Mouse (Mus musculus) thymus, adult 2 months (tissue): ENCODE results near the gene Caps2. TPM values are rescaled to one million over a fixed set of nuclear protein-coding genes. Genes with fewer than 3 reads are reported as not detected.
"Not testable (repeated sequence)": the region's sequence is repeated elsewhere in the genome, so short reads cannot be mapped to it uniquely, and the experiment has no call there.

Source experiments
- DNase-seq: peaks from one replicate; pipeline ENCODE4 v3.0.0; 2021
- H3K27ac ChIP-seq: fragments of 200-500 bp; 2 replicates; pipeline ENCODE4 v1.5.1; 2012; ENCODE audit warnings: low read length, control low read depth; ENCODE audit not compliant: control insufficient read depth, insufficient read depth
- H3K27me3 ChIP-seq: fragments of 200-500 bp; 2 replicates; pipeline ENCODE4 v1.6.1; 2012; ENCODE audit warnings: mild to moderate bottlenecking, low read length, moderate library complexity, mixed read lengths; ENCODE audit not compliant: control insufficient read depth, insufficient read depth
- H3K36me3 ChIP-seq: fragments of 200-500 bp; 2 replicates; pipeline ENCODE4 v1.6.1; 2012; ENCODE audit warnings: mild to moderate bottlenecking, low read length, moderate library complexity; ENCODE audit not compliant: control insufficient read depth, insufficient read depth
- H3K4me1 ChIP-seq: fragments of 200-500 bp; replicated peaks from 2 replicates; pipeline ENCODE4 v1.6.1; 2012; ENCODE audit warnings: low read length; ENCODE audit not compliant: control insufficient read depth, insufficient read depth
- H3K4me3 ChIP-seq: fragments of 200-500 bp; 2 replicates; pipeline ENCODE4 v1.5.1; 2012; ENCODE audit warnings: mild to moderate bottlenecking, low read length, control low read depth, moderate library complexity; ENCODE audit not compliant: control insufficient read depth, insufficient read depth
- CTCF ChIP-seq: fragments of 200-500 bp; IDR thresholded peaks from 2 replicates; pipeline ENCODE4 v1.5.1; 2012; ENCODE audit warnings: mild to moderate bottlenecking, control low read depth, low read length, moderate library complexity, borderline replicate concordance; ENCODE audit not compliant: control insufficient read depth, poor library complexity, insufficient read depth; ENCODE audit errors: extremely low read depth
- POLR2A ChIP-seq: fragments of 200-500 bp; IDR thresholded peaks from 2 replicates; pipeline ENCODE4 v1.6.1; 2012; ENCODE audit warnings: mild to moderate bottlenecking, low read length, control low read depth, moderate library complexity; ENCODE audit not compliant: control insufficient read depth, poor library complexity, insufficient read depth; ENCODE audit errors: extremely low read depth
- WGBS: fragments of 180-500 bp; shearing (Covaris S2); methylation state at CpG from one replicate; pipeline ENCODE4 v1.1.7; 2018; 5-methylcytosine and 5-hydroxymethylcytosine counted together
- polyA plus RNA-seq: library from polyadenylated mRNA; depleted of rRNA; stranded (reverse); fragments of >200 nt; gene quantifications from 2 replicates; pipeline ENCODE4 v1.2.3, GENCODE M21; 2012

Gene Caps2
- polyA plus RNA-seq, 1 experiment, result not detected

DNA sequence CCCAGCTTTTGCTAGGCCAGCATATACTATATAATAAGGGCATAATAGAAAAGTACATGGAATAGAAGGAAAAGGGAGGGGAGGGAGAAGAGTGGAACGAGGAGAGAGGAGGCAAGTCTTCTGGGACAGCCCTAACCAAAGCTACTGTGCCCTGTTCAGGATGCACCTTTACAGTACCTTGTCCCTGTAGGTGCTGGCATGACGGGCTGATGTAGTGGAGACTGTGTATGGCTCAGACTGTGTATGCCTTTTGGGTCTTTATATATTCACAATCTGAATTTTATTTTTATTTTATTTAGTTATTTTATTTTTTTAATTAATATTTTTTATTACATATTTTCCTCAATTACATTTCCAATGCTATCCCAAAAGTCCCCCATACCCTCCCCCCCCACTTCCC, 30.5 kb downstream of the Caps2 start:
- DNase-seq, H3K27me3 ChIP-seq, H3K27ac ChIP-seq, H3K4me3 ChIP-seq, H3K36me3 ChIP-seq, H3K4me1 ChIP-seq: not testable (repeated sequence)
- 85% methylated on average over 2 of the region's 2 CpGs for WGBS

DNA sequence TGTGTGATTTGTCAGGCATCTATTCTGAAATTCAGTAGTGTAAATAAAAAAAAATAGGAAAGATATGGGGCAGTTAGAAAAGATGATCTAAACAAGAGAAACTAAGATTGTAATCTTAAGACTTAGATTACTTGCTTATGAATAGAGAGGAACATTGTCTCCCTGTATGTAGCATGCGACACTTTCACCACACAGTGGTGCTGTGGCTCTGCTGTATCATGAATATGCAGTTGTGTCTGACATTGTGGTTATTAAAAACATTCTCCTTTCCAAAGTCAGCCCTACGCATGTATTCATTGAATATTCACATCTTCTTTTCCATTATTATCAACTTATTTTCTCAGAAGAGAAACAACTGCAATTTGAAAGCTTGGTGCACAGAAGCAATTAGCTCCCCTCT, 40.0 kb downstream of the Caps2 start:
- Histone ChIP-seq H3K27ac (no peak overlapping the region), H3K27me3 (no peaks in the 10 kb centered on the region), H3K4me3 (no peak overlapping the region), H3K36me3 (no peaks in the 10 kb centered on the region), H3K4me1 (no peaks in the 10 kb centered on the region)
- TF ChIP-seq CTCF (no peak), POLR2A (no peak)
- DNase-seq, result no peak
- 38% methylated on average over 2 of the region's 2 CpGs for WGBS

DNA sequence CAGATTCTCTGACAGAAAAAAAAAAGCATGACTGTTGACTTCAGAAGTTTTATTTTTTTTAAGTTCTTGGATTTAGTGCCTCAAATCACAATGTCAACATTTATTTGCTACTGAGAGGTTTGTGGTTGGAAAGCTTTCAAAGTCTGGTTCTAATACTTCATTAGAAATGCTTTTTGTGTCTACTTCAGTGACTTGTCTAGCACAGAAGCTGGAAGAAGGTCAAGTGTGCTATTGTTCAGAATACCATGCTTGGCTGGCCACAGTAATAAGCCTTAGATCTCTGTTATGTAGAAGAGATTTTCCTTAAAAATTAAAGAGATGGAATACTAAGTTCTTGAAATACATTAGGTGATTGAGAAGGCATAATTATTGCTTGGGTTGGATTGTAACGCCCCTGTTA, 63.7 kb downstream of the Caps2 start:
- TF ChIP-seq POLR2A (no peak), CTCF (no peak)
- H3K27me3 ChIP-seq, result no peaks in the 10 kb centered on the region
- no peak for DNase-seq
- no peak overlapping the region for H3K27ac ChIP-seq
- H3K4me3 ChIP-seq, result no peak overlapping the region
- no peaks in the 10 kb centered on the region for H3K36me3 ChIP-seq
- 96% methylated on average over 1 of the region's 1 CpGs for WGBS
- H3K4me1 ChIP-seq, result no peaks in the 10 kb centered on the region

DNA sequence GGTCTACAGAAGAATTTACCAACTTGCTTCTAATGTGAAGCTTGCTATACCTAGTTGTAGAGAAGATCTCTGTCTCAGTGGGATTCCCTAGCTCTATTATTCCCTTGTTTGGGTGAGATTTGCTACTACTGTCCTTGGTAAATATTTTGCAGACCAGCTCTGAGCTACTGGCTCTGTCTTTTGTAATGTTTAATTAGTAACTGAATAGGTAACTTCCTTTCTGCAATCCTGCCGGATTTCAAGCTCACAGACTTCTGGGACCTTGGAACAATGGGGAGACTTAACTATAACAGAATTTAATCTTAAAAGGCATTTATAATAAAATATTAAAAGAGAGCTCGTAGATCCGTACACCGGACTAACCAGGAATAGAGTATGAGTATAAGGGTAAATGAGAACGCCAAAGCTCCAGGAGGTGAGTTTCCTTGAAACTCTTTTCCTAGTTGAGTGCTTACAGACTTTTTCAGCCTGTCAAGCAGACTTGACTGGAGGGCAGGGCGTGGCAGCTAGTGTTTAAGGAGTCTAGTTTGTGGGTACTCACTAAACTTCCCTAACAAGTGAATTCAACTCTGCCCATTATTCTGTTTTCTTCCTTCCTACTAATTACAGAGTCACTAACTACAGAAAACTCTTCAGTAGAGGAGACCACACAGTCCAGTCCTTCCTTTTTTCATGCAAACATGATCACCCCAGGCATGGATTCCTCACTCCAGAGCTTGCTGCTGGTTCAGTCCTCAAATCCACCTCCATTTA, 65.8 kb downstream of the Caps2 start:
- not testable (repeated sequence) for H3K27ac ChIP-seq, H3K27me3 ChIP-seq, H3K4me1 ChIP-seq, H3K4me3 ChIP-seq, DNase-seq, H3K36me3 ChIP-seq
- 78% methylated on average over 6 of the region's 6 CpGs for WGBS

- WGBS, result 20% methylated on average over 1 of the region's 1 CpGs
- H3K27ac ChIP-seq, H3K4me1 ChIP-seq, H3K36me3 ChIP-seq, H3K27me3 ChIP-seq, H3K4me3 ChIP-seq, DNase-seq: not testable (repeated sequence)
Observed at GRCm38 (mm10) chr10:112232733-112233132, 69.3 kb downstream of the Caps2 start.

GRCm38 (mm10) chr10:112235396-112235940, 72.0 kb downstream of the Caps2 start:
- not testable (repeated sequence) for H3K4me3 ChIP-seq, H3K4me1 ChIP-seq, H3K36me3 ChIP-seq, H3K27ac ChIP-seq, H3K27me3 ChIP-seq, DNase-seq
- WGBS, result 93% methylated on average over 5 of the region's 5 CpGs

DNA sequence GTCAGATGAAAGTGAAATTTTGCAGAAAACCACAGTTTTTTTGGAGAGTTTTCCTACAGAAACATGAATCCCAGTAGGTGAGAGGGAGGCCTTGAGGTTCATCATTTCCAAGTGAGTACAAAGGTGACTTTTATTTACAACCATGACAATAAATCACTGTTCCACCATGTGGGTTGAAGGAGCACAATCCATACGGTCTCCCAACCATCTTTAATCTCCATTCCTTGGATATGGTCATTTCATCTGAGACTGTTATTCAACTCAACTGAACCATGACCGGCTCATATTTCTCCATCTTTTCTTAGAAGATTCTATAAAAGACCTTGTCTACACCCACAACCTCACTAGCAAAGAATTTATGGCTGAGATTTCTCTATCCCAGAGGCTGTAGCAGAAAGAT, 84.9 kb downstream of the Caps2 start:
- Histone ChIP-seq H3K27ac (no peak overlapping the region), H3K36me3 (no peaks in the 10 kb centered on the region), H3K27me3 (no peaks in the 10 kb centered on the region), H3K4me3 (no peak overlapping the region), H3K4me1 (no peaks in the 10 kb centered on the region)
- WGBS, result 93% methylated on average over 2 of the region's 2 CpGs
- TF ChIP-seq POLR2A (no peak), CTCF (no peak)
- no peak for DNase-seq
